Mouse (Mus musculus) embryonic fibroblast, embryonic 13.5 days (primary cell): ENCODE data around the gene Zbtb32. TPM values are rescaled to one million over a fixed set of nuclear protein-coding genes. Genes with fewer than 3 reads are reported as not detected.

Source experiments
- H3K27ac ChIP-seq: 2 replicates; pipeline ENCODE4 v1.5.1; 2012; ENCODE audit warnings: low read length, control low read depth, inconsistent platforms; ENCODE audit not compliant: insufficient read depth
- H3K4me1 ChIP-seq: 2 replicates; pipeline ENCODE4 v1.6.1; 2011; ENCODE audit warnings: low read length; ENCODE audit not compliant: control insufficient read depth, insufficient read depth
- H3K4me3 ChIP-seq: 2 replicates; pipeline ENCODE4 v1.5.1; 2011; ENCODE audit warnings: mild to moderate bottlenecking, control low read depth, low read length; ENCODE audit not compliant: insufficient read depth
- CTCF ChIP-seq: IDR thresholded peaks from 2 replicates; pipeline ENCODE4 v1.5.1; 2011; ENCODE audit warnings: mild to moderate bottlenecking, control low read depth, low read length, moderate library complexity, borderline replicate concordance; ENCODE audit not compliant: insufficient read depth
- POLR2A ChIP-seq: IDR thresholded peaks from 2 replicates; pipeline ENCODE4 v1.6.1; 2011; ENCODE audit warnings: low read depth, mild to moderate bottlenecking, control low read depth, low read length, moderate library complexity
- polyA plus RNA-seq: library from polyadenylated mRNA; stranded (reverse); fragments of >200 nt; gene quantifications from 2 replicates; pipeline ENCODE4 v1.2.4, GENCODE M21; 2011; ENCODE audit warnings: low read depth; ENCODE audit not compliant: missing spikeins, insufficient read length

The Zbtb32 gene
- polyA plus RNA-seq, 1 experiment = not detected

- Histone ChIP-seq H3K4me3 (peak overlapping the region; percentile 88), H3K27ac (peak overlapping the region; percentile 91), H3K4me1 (no peaks in the 10 kb centered on the region)
- TF ChIP-seq CTCF (no peak), POLR2A (no peak)
Observed at GRCm38 (mm10) chr7:30551445-30552101, 47.1 kb downstream of the Zbtb32 start.

GRCm38 (mm10) chr7:30550603-30551002 lies 48.1 kb downstream of the Zbtb32 start:
- Histone ChIP-seq H3K4me3 (no peak overlapping the region), H3K27ac (no peak overlapping the region), H3K4me1 (no peaks in the 10 kb centered on the region)
- TF ChIP-seq CTCF (no peak), POLR2A (no peak)

GRCm38 (mm10) chr7:30549880-30550279 lies 48.8 kb downstream of the Zbtb32 start:
- Histone ChIP-seq H3K4me1 (no peaks in the 10 kb centered on the region), H3K4me3 (no peak overlapping the region), H3K27ac (no peak overlapping the region)
- TF ChIP-seq CTCF (no peak), POLR2A (no peak)

GRCm38 (mm10) chr7:30544327-30544726 lies 54.4 kb downstream of the Zbtb32 start:
- TF ChIP-seq CTCF = no peak
- no peak for TF ChIP-seq POLR2A
- no peak overlapping the region for H3K27ac ChIP-seq
- no peak overlapping the region for H3K4me3 ChIP-seq
- H3K4me1 ChIP-seq = no peaks in the 10 kb centered on the region

GRCm38 (mm10) chr7:30540572-30540971 lies 58.1 kb downstream of the Zbtb32 start:
- Histone ChIP-seq H3K27ac (no peak overlapping the region), H3K4me1 (no peaks in the 10 kb centered on the region), H3K4me3 (no peak overlapping the region)
- TF ChIP-seq POLR2A (no peak), CTCF (no peak)

Other genes with a start within 250 kb of the Zbtb32 start
- gene Lrfn3, start 236.1 kb downstream of the Zbtb32 start, polyA plus RNA-seq = 7.5 and 7.6 TPM in 2 replicates
- gene Tyrobp, start 185.1 kb downstream of the Zbtb32 start, polyA plus RNA-seq = 7.6 TPM in 1 of 2 replicates, not detected in the other
- not detected in 2 replicates for gene Hcst, start 179.1 kb downstream of the Zbtb32 start, polyA plus RNA-seq
- gene Nfkbid, start 177.2 kb downstream of the Zbtb32 start, polyA plus RNA-seq = 0.42 and 1.1 TPM in 2 replicates
- 30.8 and 34.2 TPM in 2 replicates for gene Aplp1, start 153.4 kb downstream of the Zbtb32 start, polyA plus RNA-seq
- not detected in 2 replicates for gene Kirrel2, start 141.2 kb downstream of the Zbtb32 start, polyA plus RNA-seq
- gene Nphs1, start 140.6 kb downstream of the Zbtb32 start, polyA plus RNA-seq = not detected in 2 replicates
- gene Prodh2, start 105.3 kb downstream of the Zbtb32 start, polyA plus RNA-seq = not detected in 2 replicates
- 4.3 and 7.1 TPM in 2 replicates for gene Arhgap33, start 63.8 kb downstream of the Zbtb32 start, polyA plus RNA-seq
- gene Hspb6, start 46.7 kb downstream of the Zbtb32 start, polyA plus RNA-seq = 55.6 and 58.1 TPM in 2 replicates
- 7.7 and 8.0 TPM in 2 replicates for gene Proser3, start 46.6 kb downstream of the Zbtb32 start, polyA plus RNA-seq
- 30.6 and 38.5 TPM in 2 replicates for gene Lin37, start 39.1 kb downstream of the Zbtb32 start, polyA plus RNA-seq
- 49.1 and 79.1 TPM in 2 replicates for gene U2af1l4, start 35.6 kb downstream of the Zbtb32 start, polyA plus RNA-seq
- 1.4 and 3.1 TPM in 2 replicates for gene Gm49396, start 35.6 kb downstream of the Zbtb32 start, polyA plus RNA-seq
- gene Psenen, start 35.3 kb downstream of the Zbtb32 start, polyA plus RNA-seq = 130 and 134 TPM in 2 replicates
- gene Igflr1, start 33.5 kb downstream of the Zbtb32 start, polyA plus RNA-seq = not detected in 2 replicates
- gene Kmt2b, start 10.2 kb downstream of the Zbtb32 start, polyA plus RNA-seq = 31.9 and 40.1 TPM in 2 replicates
- 0.47 and 0.49 TPM in 2 replicates for gene Upk1a, start 13.9 kb upstream of the Zbtb32 start, polyA plus RNA-seq
- gene Cox6b1, start 27.2 kb upstream of the Zbtb32 start, polyA plus RNA-seq = 550 and 557 TPM in 2 replicates
- gene Etv2, start 36.9 kb upstream of the Zbtb32 start, polyA plus RNA-seq = not detected in 2 replicates
- gene Rbm42, start 51.4 kb upstream of the Zbtb32 start, polyA plus RNA-seq = 32.9 and 33.9 TPM in 2 replicates
- 8.1 and 10.5 TPM in 2 replicates for gene Haus5, start 66.1 kb upstream of the Zbtb32 start, polyA plus RNA-seq
- gene Pmis2, start 72.7 kb upstream of the Zbtb32 start, polyA plus RNA-seq = not detected in 2 replicates
- not detected in 2 replicates for gene 2200002J24Rik, start 100.0 kb upstream of the Zbtb32 start, polyA plus RNA-seq
- not detected in 2 replicates for gene Atp4a, start 113.3 kb upstream of the Zbtb32 start, polyA plus RNA-seq
- 136 and 144 TPM in 2 replicates for gene Tmem147, start 130.6 kb upstream of the Zbtb32 start, polyA plus RNA-seq
- not detected in 2 replicates for gene Gapdhs, start 144.8 kb upstream of the Zbtb32 start, polyA plus RNA-seq
- gene Sbsn, start 152.6 kb upstream of the Zbtb32 start, polyA plus RNA-seq = 4.4 and 5.1 TPM in 2 replicates
- gene Dmkn, start 164.8 kb upstream of the Zbtb32 start, polyA plus RNA-seq = not detected in 2 replicates
- gene Krtdap, start 189.0 kb upstream of the Zbtb32 start, polyA plus RNA-seq = not detected in 2 replicates
- not detected in 2 replicates for gene Ffar2, start 224.9 kb upstream of the Zbtb32 start, polyA plus RNA-seq